Mouse (Mus musculus): ENCODE results near the gene Olfr109. TPM values are rescaled to one million over a fixed set of nuclear protein-coding genes. Genes with fewer than 3 reads are reported as not detected.

The Olfr109 gene
- total and polyA plus RNA-seq, 3 experiments: not detected

DNA sequence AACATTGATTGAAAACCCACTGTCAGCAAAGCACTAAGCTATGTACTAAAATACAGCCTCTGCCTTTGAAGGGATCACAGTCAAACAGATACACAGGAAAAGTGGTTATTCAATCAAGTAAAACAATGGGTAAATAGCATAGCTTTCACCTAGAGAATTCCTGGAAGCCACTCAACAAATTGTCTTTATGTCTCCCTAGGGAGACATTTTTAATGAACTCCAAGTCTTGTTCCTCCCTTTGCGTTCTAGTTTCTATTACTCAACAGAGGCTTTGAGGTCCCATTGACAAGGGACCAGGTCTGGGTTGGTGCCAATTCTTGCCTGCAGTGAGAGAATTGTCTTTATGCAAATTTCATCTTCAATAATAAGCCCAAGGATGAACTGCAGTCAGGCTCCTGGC is 13.5 kb upstream of the Olfr109 start, which contains the start of gene Olfr108:
TSS of gene Olfr108 (plus strand) at position 301 of the 400 bp plus-strand sequence.
- no peaks in the 10 kb centered on the region for H3K79me2 ChIP-seq (ENCODE audit: control insufficient read depth, insufficient read depth, low read length, poor library complexity)
- H3K27me3 ChIP-seq (ENCODE audit: control insufficient read depth in 1 of 2, insufficient read depth in 2 of 2, low read length in 2 of 2): no peaks in the 10 kb centered on the region
- H3K9ac ChIP-seq (ENCODE audit: control insufficient read depth, low read depth, low read length, poor library complexity, severe bottlenecking): no peak within 1 kb of the TSS
- no peak for DNase-seq (ENCODE audit: low read depth, low spot score)
- H3K4me3 ChIP-seq (ENCODE audit: control insufficient read depth in 1 of 2, insufficient read depth in 1 of 2, low read depth in 2 of 2, low read length in 2 of 2): no peak within 1 kb of the TSS
- no peak within 1 kb of the TSS for H3K27ac ChIP-seq (ENCODE audit: control insufficient read depth, low read depth, low read length)
- H3K9me3 ChIP-seq (replicated peaks; ENCODE audit: insufficient read depth, low read length): no peaks in the 10 kb centered on the region
- no peaks in the 10 kb centered on the region for H3K4me1 ChIP-seq (ENCODE audit: control insufficient read depth in 1 of 2, insufficient read depth in 2 of 2, low read length in 2 of 2)
- TF ChIP-seq MAX (IDR thresholded peaks at IDR 0.05; ENCODE audit: low read length) (no peak), TCF12 (IDR thresholded peaks at IDR 0.05; ENCODE audit: low read depth, low read length) (no peak), ELF1 (IDR thresholded peaks at IDR 0.05; ENCODE audit: low read depth, low read length) (no peak), UBTF (IDR thresholded peaks at IDR 0.05; ENCODE audit: borderline replicate concordance, insufficient read depth, low read depth, low read length) (no peak)
- no peaks in the 10 kb centered on the region for H3K36me3 ChIP-seq (ENCODE audit: control insufficient read depth in 1 of 2, insufficient read depth in 2 of 2, low read length in 2 of 2)

DNA sequence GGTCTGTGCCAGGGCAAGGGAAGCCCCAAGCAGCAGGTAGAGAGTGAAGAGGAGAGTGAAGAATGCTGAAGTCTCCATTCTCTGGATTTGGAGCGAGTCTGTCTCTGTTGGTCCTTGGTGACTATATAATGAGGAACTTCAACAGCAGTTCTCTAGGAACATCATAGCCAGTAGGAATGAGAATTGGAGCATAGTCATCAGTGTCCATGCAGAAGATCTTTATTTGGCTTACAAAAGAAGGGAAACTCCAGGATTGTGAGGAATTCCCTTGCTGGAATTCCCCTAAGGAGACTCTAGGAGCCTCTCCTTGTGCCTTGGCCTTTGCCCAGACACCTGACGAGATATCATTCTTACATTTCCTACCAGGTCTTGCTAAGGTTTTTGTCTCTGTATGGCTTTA is 24.7 kb downstream of the Olfr109 start, which contains the start of gene H2-M2:
TSS of gene H2-M2 (minus strand) at position 101 of the 400 bp plus-strand sequence.
- no peak for TF ChIP-seq TAL1 (IDR thresholded peaks at IDR 0.05; ENCODE audit: low read length)
- no peak for TF ChIP-seq CHD2 (IDR thresholded peaks at IDR 0.05; ENCODE audit: low read length)
- Histone ChIP-seq H3K4me3 (ENCODE audit: control insufficient read depth in 1 of 2, insufficient read depth in 1 of 2, low read depth in 2 of 2, low read length in 2 of 2) (no peak within 1 kb of the TSS), H3K27me3 (ENCODE audit: control insufficient read depth in 1 of 2, insufficient read depth in 2 of 2, low read length in 2 of 2) (no peaks in the 10 kb centered on the region), H3K9ac (ENCODE audit: control insufficient read depth, low read depth, low read length, poor library complexity, severe bottlenecking) (no peak within 1 kb of the TSS), H3K36me3 (ENCODE audit: control insufficient read depth in 1 of 2, insufficient read depth in 2 of 2, low read length in 2 of 2) (no peaks in the 10 kb centered on the region), H3K27ac (ENCODE audit: control insufficient read depth, low read depth, low read length) (no peak within 1 kb of the TSS), H3K4me1 (ENCODE audit: control insufficient read depth in 1 of 2, insufficient read depth in 2 of 2, low read length in 2 of 2) (no peaks in the 10 kb centered on the region), H3K79me2 (ENCODE audit: control insufficient read depth, insufficient read depth, low read length, poor library complexity) (no peaks in the 10 kb centered on the region), H3K9me3 (replicated peaks; ENCODE audit: insufficient read depth, low read length) (no peaks in the 10 kb centered on the region)
- no peak for DNase-seq (ENCODE audit: low read depth, low spot score)

DNA sequence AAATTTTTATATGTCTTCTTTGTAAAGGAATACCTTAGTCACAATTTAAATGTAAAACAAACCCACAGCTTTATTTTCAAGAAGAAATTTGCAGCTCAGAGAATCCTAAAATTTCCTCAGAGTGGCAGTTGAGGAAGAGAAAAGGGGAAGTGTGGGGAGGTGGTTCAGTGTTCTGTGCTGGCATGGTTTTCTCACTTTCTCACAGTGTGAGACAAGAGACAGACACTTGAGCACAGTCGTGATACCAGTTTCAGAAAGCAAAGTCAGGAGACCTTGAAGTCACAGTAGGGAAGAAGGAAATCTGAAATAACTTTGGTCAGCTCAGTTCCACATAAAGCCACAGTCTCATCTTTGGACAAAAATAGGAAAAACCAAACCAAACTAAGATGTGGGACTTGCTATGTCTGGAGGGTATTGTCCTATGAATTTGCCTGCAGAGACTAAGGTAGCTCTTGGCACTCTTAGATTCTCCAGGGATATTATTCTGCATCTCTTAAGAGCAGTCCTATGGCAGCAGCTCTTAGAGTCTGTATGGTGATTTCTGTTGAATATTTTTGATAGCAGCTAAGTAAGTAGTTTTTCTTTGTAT is 33.3 kb downstream of the Olfr109 start, which contains the start of gene Olfr110:
TSS of gene Olfr110 (plus strand) at position 539 of the 589 bp plus-strand sequence.
- peak; percentile 5 for DNase-seq (ENCODE audit: low read depth, low spot score)

More for the DNA sequence above, 33.3 kb downstream of the Olfr109 start, which contains the start of gene Olfr110:
- Histone ChIP-seq H3K36me3 (ENCODE audit: control insufficient read depth in 1 of 2, insufficient read depth in 2 of 2, low read length in 2 of 2) (no peaks in the 10 kb centered on the region), H3K79me2 (ENCODE audit: control insufficient read depth, insufficient read depth, low read length, poor library complexity) (no peaks in the 10 kb centered on the region), H3K9me3 (replicated peaks; ENCODE audit: insufficient read depth, low read length) (no peaks in the 10 kb centered on the region), H3K4me3 (ENCODE audit: control insufficient read depth in 1 of 2, insufficient read depth in 1 of 2, low read depth in 2 of 2, low read length in 2 of 2) (no peak within 1 kb of the TSS), H3K27me3 (ENCODE audit: control insufficient read depth in 1 of 2, insufficient read depth in 2 of 2, low read length in 2 of 2) (no peaks in the 10 kb centered on the region), H3K27ac (ENCODE audit: control insufficient read depth, low read depth, low read length) (no peak within 1 kb of the TSS), H3K9ac (ENCODE audit: control insufficient read depth, low read depth, low read length, poor library complexity, severe bottlenecking) (no peak within 1 kb of the TSS), H3K4me1 (ENCODE audit: control insufficient read depth in 1 of 2, insufficient read depth in 2 of 2, low read length in 2 of 2) (no peaks in the 10 kb centered on the region)
- TF ChIP-seq KAT2A (conservative IDR thresholded peaks at IDR 0.05; ENCODE audit: low read depth, low read length): no peak
- TF ChIP-seq CHD1 (IDR thresholded peaks at IDR 0.05; ENCODE audit: low read depth, low read length): no peak
- TF ChIP-seq MYB (IDR thresholded peaks at IDR 0.05; ENCODE audit: low read depth, low read length): no peak
- no peak for TF ChIP-seq ZNF384 (IDR thresholded peaks at IDR 0.05; ENCODE audit: low read depth, low read length)
- TF ChIP-seq NELFE (IDR thresholded peaks at IDR 0.05; ENCODE audit: low read depth, low read length): no peak
- TF ChIP-seq SMC3 (IDR thresholded peaks at IDR 0.05; ENCODE audit: low read depth, low read length): no peak
- no peak for TF ChIP-seq POLR2A (IDR thresholded peaks at IDR 0.05; ENCODE audit: control insufficient read depth in 1 of 2, insufficient read depth in 1 of 2, low read depth in 1 of 2, low read length in 2 of 2, poor library complexity in 1 of 2)
- no peak for TF ChIP-seq RCOR1 (IDR thresholded peaks at IDR 0.05; ENCODE audit: low read depth, low read length)
- TF ChIP-seq MAFK (IDR thresholded peaks at IDR 0.05; ENCODE audit: borderline replicate concordance, low read depth, low read length): no peak
- no peak for TF ChIP-seq JUND (IDR thresholded peaks at IDR 0.05; ENCODE audit: low read depth, low read length)
- TF ChIP-seq POLR2AphosphoS2 (IDR thresholded peaks at IDR 0.05; ENCODE audit: low read length): no peak
- no peak for TF ChIP-seq NRF1 (IDR thresholded peaks at IDR 0.05; ENCODE audit: insufficient read depth, low read depth, low read length, poor library complexity, severe bottlenecking)
- no peak for TF ChIP-seq MAX (IDR thresholded peaks at IDR 0.05; ENCODE audit: low read length)
- no peak for TF ChIP-seq ZKSCAN1 (IDR thresholded peaks at IDR 0.05; ENCODE audit: low read depth, low read length)
- TF ChIP-seq MAZ (IDR thresholded peaks at IDR 0.05; ENCODE audit: low read depth, low read length): no peak
- TF ChIP-seq MEF2A (IDR thresholded peaks at IDR 0.05; ENCODE audit: extremely low read depth, insufficient replicate concordance, low read depth, low read length, poor library complexity, severe bottlenecking): no peak

Data from MEL (cell line).